Mouse (Mus musculus): Measurements from ENCODE around the gene Gm10999. TPM values are rescaled to one million over a fixed set of nuclear protein-coding genes. Genes with fewer than 3 reads are reported as not detected.
"Not testable (repeated sequence)": the region's sequence is repeated elsewhere in the genome, so short reads cannot be mapped to it uniquely, and the experiment has no call there.

The Gm10999 gene
- not detected for total RNA-seq (2022)

- no peak for DNase-seq
Observed at GRCm38 (mm10) chr8:129131561-129131960, at the start of gene Gm10999. Gene Gm10999 (minus strand): TSS chr8:129131661.

DNA sequence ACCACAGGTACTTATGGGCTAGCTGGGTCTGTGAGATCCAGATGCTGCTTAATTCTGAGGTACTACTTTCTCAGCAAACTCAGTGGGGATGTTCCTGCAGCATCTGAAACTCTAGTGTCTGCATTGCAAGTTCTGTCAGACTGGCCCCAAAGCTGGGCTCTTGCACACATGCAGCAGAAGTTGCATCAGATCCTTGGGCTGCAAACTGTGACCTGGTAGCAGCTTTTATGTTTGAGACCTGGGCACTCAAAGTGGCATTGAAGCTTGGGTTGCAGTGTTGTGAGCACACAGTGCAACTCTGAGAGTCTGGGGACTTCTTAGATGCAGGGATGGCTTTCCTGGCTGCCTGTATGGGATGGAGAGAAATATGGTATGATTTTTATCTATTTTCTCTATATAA lies 2.0 kb upstream of the Gm10999 start:
- DNase-seq: no peak

- DNase-seq: not testable (repeated sequence)
Observed at GRCm38 (mm10) chr8:129115761-129116160, 15.7 kb downstream of the Gm10999 start.

Other genes with a start within 250 kb of the Gm10999 start
- not detected for gene Ccdc7a, start 66.1 kb downstream of the Gm10999 start, total RNA-seq (2022)
- not detected for gene Ccdc7b, start 64.5 kb downstream of the Gm10999 start, total RNA-seq (2022)
- gene 2610044O15Rik8, start 102.7 kb upstream of the Gm10999 start, total RNA-seq (2022): 10 to 100 TPM; 12.7 to 18.7 (median 15.9) TPM

Data from adrenal gland, adult 8-10 months (tissue).